Mouse (Mus musculus) lung, postnatal 10 days (tissue): ENCODE measurements around the gene Itga8.
A peak's percentile ranks its signal among the peaks of the same experiment; 100 is the strongest.

Experiments
- DNase-seq: peaks from one replicate; pipeline ENCODE4 v3.0.0; 2021

The Itga8 gene

GRCm38 (mm10) chr2:12077266-12077891 is 224.3 kb downstream of the Itga8 start:
- no peak for DNase-seq

- DNase-seq, result no peak
Measured at GRCm38 (mm10) chr2:12065669-12066399, 235.9 kb downstream of the Itga8 start.

- peak; percentile 64 for DNase-seq
Measured at GRCm38 (mm10) chr2:12060034-12060723, 241.5 kb downstream of the Itga8 start.
